Mouse (Mus musculus): ENCODE measurements around the gene Ubl3. TPM values are rescaled to one million over a fixed set of nuclear protein-coding genes. Genes with fewer than 3 reads are reported as not detected.

The Ubl3 gene
- polyA plus RNA-seq, 1 experiment = 50.8 TPM

DNA sequence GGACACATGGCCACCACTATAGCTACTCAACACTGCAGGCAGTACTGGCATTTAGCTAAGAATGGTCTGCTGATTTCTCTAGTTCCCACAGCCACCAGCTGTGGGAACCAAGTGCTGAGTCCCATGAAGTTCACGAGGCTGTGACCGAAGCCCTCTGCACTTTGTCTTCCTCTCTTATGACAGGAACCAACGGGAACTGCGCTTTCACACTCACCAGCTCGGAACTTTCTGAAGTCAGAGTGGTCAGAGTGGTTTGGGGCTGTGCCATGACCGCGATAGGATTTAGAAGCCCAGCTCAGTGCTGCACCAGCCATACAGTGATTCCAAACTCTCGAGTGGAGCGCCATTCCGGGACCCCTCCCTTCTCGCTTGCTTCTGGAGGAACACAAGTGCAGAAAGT, 66.4 kb downstream of the Ubl3 start:
- DNase-seq (ENCODE audit: low spot score) = no peak

DNA sequence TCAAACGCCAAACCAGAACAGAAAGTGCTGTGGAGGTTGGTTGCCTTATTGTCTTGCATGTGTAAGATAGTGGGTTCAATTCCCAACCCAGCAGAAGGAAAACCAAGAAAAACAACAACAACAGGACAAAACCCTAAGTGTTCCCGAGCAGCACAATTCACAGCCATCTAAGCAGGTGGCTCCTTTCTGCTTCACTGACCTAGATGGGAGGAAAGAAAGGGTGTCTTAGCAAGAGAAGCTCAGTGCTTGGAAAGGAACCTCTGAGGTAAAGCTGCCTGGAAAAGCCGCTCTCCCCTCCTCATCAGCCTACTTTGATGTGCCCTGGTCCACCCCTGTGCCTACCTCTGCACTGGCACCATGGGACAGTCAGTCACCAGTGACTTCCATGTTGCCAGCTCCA, 70.8 kb downstream of the Ubl3 start:
- no peak for DNase-seq (ENCODE audit: low spot score)

DNA sequence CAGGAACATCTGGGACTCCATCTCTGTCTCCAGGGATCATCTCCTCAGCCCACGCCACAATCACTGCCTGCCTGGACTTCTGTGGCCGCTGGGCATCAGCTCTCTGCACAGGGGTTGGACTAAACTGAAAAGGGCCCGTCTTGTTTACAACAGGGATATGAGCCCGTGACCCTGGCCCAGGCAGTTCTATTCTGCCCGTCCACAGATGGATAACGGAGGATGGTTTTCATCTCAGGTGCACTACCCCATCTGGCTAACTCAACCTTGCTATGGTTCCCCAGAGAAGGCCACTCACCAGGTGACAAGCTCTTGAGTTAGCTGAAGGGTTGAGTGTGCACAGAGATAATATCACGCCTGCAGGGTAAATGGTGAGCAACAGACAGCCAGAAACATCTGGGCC, 78.2 kb downstream of the Ubl3 start:
- no peak for DNase-seq (ENCODE audit: low spot score)

DNA sequence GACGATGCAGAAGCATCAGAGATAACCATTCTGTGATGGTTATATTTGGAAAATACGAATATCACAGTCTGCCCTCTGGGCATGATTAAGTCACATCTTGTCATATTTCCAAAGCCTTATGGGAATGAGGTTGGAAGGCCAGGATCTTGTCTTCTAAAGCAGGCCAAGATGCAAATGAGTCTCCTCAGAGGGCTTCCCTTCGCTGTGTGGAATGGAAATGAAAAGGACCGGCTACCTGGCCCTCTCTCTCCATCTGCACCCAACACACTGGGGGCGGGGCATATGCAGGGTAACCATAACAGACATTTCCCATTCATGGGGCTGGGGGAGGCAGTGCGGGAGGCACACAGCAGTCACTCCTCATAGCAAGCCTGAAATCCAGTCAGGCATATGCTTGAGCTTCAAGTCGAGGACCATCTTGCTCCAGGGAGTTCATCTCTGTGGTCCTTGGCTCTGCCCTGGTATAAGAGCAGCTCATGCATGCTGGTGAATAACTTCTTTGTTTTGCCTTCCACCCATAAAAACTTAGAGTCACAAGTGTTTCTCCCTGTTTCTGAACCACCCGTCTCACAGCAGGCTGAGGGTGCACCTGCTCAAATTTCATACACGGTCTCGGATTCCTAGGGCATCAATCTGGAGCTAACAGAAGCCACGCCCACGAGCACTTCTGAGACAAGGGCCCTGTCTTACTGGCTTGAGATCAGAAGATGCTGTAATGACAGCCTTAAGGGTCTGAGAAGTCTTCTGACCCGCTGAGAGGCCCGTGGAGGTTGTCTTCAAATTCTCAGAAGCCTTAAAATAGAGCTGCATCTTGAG, 83.8 kb downstream of the Ubl3 start:
- DNase-seq (ENCODE audit: low spot score) = no peak

DNA sequence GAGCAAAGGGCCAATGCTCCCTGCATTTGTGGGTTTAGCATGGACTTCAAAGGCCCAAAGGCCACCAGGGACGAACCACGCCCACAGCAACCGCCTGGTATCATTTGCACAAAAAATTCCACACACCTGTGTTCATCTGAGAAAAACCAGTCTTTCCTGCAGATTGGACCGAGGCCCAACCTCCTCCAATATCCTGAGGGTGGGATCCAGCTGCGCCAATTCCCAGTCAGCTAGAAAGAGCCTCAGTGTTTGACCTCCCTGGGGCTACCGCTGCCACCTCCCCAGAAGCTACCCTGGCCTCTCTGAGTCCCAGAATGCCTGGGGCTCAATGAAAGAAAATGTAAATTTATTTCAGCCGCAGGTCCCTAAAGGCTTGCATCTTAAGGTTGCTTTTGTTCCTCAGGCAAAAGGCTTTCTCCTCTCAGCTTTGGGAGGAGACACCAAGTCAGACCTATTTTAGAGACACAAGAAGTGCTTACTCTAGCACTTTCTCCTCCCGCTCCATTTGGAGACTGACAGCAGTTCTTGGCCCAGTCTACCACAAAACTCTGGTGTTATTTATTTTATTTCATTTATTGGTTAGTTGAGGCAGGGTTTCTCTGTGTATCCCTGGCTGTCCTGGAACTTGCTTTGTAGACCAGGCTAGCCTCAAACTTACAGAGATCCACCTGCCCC, 85.5 kb downstream of the Ubl3 start:
- no peak for DNase-seq (ENCODE audit: low spot score)

DNA sequence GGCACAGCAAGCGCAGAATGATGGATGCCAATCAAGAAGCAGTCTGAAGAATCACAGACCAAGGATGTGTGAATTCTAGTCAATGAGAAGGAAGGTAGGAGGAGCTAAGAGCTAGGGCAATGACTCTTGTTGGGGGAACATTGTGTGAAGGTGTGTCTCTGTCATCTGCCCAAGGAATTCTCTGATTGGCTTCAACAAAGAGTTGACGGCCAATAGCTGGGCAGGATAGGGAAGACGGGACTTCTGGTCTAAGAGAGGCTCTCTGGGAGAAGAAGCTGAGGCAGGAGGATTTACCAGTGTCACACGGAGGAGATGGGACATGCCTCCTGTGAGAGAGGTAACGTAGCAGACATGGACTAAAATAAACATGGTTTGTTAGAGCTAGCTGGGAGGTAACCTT, 86.5 kb downstream of the Ubl3 start:
- no peak for DNase-seq (ENCODE audit: low spot score)

DNA sequence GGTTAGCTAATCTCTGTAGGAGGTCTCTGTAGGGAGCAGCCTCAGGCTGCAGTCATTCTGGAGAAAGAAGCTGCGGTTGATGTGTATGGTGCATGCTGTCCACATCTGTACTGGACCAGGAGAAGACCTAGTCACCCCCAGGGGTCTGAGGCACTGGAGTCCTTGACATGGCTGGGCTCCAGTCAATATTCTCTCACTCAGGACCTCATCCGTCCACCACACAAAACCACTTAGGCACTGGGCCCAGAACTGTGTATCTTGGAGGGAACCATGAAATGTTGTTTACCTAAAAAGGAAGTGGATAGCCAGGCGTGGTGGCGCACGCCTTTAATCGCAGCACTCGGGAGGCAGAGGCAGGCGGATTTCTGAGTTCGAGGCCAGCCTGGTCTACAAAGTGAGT, 87.5 kb downstream of the Ubl3 start:
- DNase-seq (ENCODE audit: low spot score) = no peak

DNA sequence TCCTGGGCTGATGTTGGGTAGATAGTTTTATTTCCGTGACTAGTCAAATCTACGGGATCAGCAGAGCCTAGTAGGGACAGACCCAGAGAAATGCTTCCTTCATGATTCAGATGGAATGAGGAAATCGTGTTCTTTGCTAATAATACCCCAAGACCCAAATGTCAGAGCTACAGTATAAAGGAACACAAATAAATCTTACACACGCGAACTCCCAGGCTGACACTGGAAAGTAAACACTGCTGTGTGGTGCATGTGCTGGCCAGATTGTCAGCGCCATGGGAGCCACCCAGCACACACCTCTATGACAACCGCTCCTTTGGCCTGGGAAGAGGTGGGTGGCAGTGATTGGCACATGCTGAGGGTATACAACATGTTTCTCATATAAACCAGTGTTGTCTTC, 88.1 kb downstream of the Ubl3 start:
- no peak for DNase-seq (ENCODE audit: low spot score)

DNA sequence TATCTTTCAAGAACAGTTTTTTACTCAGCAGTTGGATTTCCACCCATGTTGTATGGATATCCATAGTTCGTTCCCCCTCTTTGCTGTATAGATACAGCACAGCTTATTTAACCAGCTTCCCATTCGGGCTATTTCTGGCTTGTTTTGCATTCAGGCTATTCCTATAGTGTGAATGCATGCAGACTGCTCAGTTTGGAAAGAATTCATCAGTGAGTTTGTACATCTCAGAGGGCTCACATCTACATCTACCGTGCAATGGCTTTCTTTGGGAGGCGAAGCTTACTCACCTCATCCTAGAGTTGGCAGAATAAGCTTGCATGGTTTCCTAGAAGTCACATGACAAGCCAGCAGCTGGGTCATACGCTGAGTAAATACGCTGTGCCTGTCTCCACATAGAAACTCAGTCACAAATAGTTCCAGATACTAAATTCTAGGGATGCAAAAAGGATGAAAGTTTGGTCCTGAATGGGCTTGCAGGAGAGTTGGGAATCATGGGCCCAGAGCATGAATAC, 88.8 kb downstream of the Ubl3 start:
- DNase-seq (ENCODE audit: low spot score) = no peak

Other genes with a start within 250 kb of the Ubl3 start
- gene Slc7a1, start 152.9 kb downstream of the Ubl3 start, polyA plus RNA-seq (2012; rRNA removed) = 4.9 and 7.5 TPM in 2 replicates

Measured in urinary bladder, adult 2 months (tissue).